Mouse (Mus musculus) thymus, adult 2 months (tissue): ENCODE results near the gene Slc26a3. TPM values are rescaled to one million over a fixed set of nuclear protein-coding genes. Genes with fewer than 3 reads are reported as not detected.

Experiments
- DNase-seq: peaks from one replicate; pipeline ENCODE4 v3.0.0; 2021
- H3K27ac ChIP-seq: fragments of 200-500 bp; 2 replicates; pipeline ENCODE4 v1.5.1; 2012; ENCODE audit warnings: low read length, control low read depth; ENCODE audit not compliant: control insufficient read depth, insufficient read depth
- H3K27me3 ChIP-seq: fragments of 200-500 bp; 2 replicates; pipeline ENCODE4 v1.6.1; 2012; ENCODE audit warnings: mild to moderate bottlenecking, low read length, moderate library complexity, mixed read lengths; ENCODE audit not compliant: control insufficient read depth, insufficient read depth
- H3K36me3 ChIP-seq: fragments of 200-500 bp; 2 replicates; pipeline ENCODE4 v1.6.1; 2012; ENCODE audit warnings: mild to moderate bottlenecking, low read length, moderate library complexity; ENCODE audit not compliant: control insufficient read depth, insufficient read depth
- H3K4me1 ChIP-seq: fragments of 200-500 bp; replicated peaks from 2 replicates; pipeline ENCODE4 v1.6.1; 2012; ENCODE audit warnings: low read length; ENCODE audit not compliant: control insufficient read depth, insufficient read depth
- H3K4me3 ChIP-seq: fragments of 200-500 bp; 2 replicates; pipeline ENCODE4 v1.5.1; 2012; ENCODE audit warnings: mild to moderate bottlenecking, low read length, control low read depth, moderate library complexity; ENCODE audit not compliant: control insufficient read depth, insufficient read depth
- CTCF ChIP-seq: fragments of 200-500 bp; IDR thresholded peaks from 2 replicates; pipeline ENCODE4 v1.5.1; 2012; ENCODE audit warnings: mild to moderate bottlenecking, control low read depth, low read length, moderate library complexity, borderline replicate concordance; ENCODE audit not compliant: control insufficient read depth, poor library complexity, insufficient read depth; ENCODE audit errors: extremely low read depth
- POLR2A ChIP-seq: fragments of 200-500 bp; IDR thresholded peaks from 2 replicates; pipeline ENCODE4 v1.6.1; 2012; ENCODE audit warnings: mild to moderate bottlenecking, low read length, control low read depth, moderate library complexity; ENCODE audit not compliant: control insufficient read depth, poor library complexity, insufficient read depth; ENCODE audit errors: extremely low read depth
- WGBS: fragments of 180-500 bp; shearing (Covaris S2); methylation state at CpG from one replicate; pipeline ENCODE4 v1.1.7; 2018; 5-methylcytosine and 5-hydroxymethylcytosine counted together
- polyA plus RNA-seq: library from polyadenylated mRNA; depleted of rRNA; stranded (reverse); fragments of >200 nt; gene quantifications from 2 replicates; pipeline ENCODE4 v1.2.3, GENCODE M21; 2012

Gene Slc26a3
- polyA plus RNA-seq, 1 experiment, result 0.36 TPM

DNA sequence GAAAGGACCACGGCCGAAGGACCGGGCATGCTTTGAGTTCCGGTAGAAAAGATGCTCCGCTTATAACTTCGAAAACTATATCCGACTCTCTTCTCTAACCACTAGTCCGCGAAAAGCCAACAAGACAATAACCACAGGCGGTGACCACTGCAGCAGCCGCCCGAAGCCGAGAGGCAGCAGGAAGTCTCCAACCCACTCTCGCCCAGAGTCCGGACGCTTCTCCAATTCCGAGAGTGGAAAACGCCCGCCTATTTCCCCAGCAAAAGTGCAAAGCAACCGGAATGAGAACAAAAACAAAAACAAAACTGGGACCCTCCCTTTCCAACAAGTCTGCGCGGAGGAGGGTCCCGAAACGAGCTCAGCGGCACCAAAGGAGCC, 108.3 kb downstream of the Slc26a3 start:
- no peak for DNase-seq
- H3K27ac ChIP-seq, result no peak overlapping the region
- peaks cover 7% of the 10 kb centered on the region for H3K36me3 ChIP-seq
- no peaks in the 10 kb centered on the region for H3K27me3 ChIP-seq
- H3K4me3 ChIP-seq, result peak overlapping the region; percentile 83
- H3K4me1 ChIP-seq, result peaks cover 10% of the 10 kb centered on the region
- under 1% methylated on average over 25 of the region's 25 CpGs for WGBS
- TF ChIP-seq CTCF (no peak), POLR2A (no peak)

DNA sequence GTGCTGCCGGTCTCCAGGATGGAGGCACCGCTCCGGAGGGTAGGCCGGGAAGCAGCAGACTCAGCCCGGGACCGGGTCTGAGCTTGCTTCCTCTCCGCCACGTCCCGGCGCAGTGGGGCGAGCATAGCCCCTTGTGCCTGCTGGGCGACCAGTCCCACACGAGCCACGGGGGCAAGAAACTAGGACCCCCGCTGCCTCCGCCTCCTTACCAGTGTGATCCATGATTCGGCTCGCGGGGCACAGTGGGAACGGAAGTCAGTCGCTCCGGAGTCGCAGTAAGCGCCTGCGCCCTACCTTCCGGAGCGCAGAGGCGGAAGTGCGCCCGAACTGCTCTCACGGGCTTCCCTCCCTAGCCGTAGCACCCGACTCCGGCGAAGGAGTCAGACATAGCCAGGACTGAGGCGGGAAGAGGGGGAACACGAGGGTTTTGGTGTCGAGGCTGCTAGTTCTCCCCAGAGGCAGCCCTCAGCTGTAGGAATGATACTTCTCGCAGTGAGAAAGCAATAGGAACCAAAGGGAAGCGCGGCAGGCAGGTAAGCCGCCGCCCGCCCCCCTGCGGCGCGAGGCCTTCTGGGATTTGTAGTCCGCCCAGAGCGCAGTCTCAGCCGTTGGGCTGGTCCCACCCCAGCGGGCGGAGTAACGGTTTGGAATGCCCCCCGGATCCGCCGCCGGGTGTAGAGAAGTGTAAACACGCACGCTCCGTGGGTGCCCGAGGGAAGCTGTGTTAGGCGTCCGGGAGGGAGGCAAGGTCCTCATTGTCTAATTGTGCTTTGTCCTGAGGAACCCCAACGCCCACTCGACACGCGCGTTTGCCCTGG, 108.9 kb downstream of the Slc26a3 start, which contains the start of gene Cbll1:
Gene Cbll1, minus strand, starts transcription at position 303 of the 818 bp plus-strand sequence.
- DNase-seq, result peak; percentile 97
- H3K36me3 ChIP-seq, result peaks cover under 1% of the 10 kb centered on the region
- peak within 1 kb of the TSS; percentile 78 for H3K27ac ChIP-seq
- peaks cover 10% of the 10 kb centered on the region for H3K4me1 ChIP-seq
- H3K27me3 ChIP-seq, result no peaks in the 10 kb centered on the region
- under 1% methylated on average over 68 of the region's 68 CpGs for WGBS
- TF ChIP-seq CTCF (peak; percentile 37; the same call in 1 of the 2 replicates), POLR2A (peak; percentile 96)
- peak within 1 kb of the TSS; percentile 83 for H3K4me3 ChIP-seq

DNA sequence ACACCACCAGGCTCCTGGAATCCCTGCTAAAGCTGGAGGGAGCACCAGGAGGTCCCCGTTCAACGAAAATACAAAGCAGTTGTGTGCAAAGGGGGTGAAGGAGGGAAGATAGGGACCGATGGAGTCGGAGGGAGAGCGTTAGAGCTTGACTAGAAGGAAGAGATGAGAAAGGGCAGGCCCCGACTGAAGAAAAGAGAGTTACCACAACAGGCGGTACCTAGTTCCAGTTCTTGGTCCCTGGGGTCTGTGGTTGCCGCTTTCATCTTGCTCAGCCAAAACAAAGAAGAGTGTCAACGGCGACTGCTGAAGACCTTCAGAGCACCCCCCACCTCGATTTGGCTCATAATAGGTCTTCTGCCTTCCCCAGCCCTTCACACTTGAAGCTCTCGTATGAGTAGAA, 109.5 kb downstream of the Slc26a3 start:
- Histone ChIP-seq H3K4me1 (peaks cover 10% of the 10 kb centered on the region), H3K27ac (peak overlapping the region; percentile 78), H3K27me3 (no peaks in the 10 kb centered on the region), H3K4me3 (peak overlapping the region; percentile 83), H3K36me3 (no peaks in the 10 kb centered on the region)
- 9% methylated on average over 12 of the region's 12 CpGs for WGBS
- no peak for DNase-seq
- no peak for TF ChIP-seq POLR2A
- TF ChIP-seq CTCF, result no peak

DNA sequence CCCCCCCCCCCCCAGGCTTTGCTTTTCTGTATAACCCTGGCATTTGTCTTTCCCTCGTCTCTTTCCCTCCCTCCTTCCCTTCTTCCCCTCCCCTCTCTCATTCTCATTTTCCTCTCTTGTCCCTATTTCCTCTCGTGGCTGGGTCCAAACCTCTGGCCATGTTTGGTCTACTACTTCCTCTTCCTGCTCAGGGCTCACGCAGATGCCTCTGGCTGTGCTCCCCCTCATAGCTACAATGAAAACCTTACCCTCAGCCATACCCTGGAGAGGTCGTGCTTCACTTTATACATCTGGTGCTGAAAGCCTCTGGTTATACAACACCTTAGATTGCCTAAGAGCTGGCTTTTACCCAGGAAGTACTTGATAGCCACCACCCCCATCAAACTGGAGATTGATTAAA, 110.6 kb downstream of the Slc26a3 start:
- Histone ChIP-seq H3K36me3 (no peaks in the 10 kb centered on the region), H3K4me3 (no peak overlapping the region), H3K4me1 (peaks cover 10% of the 10 kb centered on the region), H3K27ac (no peak overlapping the region), H3K27me3 (no peaks in the 10 kb centered on the region)
- DNase-seq, result no peak
- WGBS, result 27% methylated on average over 4 of the region's 4 CpGs
- TF ChIP-seq POLR2A, result no peak
- TF ChIP-seq CTCF, result no peak

DNA sequence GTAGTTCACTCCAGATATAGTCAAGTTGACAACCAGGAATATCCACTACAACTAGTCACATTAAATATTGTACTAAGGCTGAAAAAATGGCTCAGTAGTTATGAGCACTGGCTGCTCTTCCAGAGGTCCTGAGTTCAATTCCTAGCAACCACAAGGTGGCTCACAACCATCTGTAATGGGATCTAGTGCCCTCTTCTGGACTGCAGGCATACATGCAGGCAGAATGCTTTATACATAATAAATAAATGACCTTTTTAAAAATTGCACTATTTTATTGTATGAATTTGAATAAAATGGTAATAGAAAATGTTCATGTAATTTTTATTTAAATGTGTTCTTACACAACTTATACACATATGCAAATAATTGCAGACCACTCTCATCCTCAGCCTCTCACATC, 112.5 kb downstream of the Slc26a3 start:
- no peaks in the 10 kb centered on the region for H3K36me3 ChIP-seq
- H3K4me3 ChIP-seq, result no peak overlapping the region
- H3K27me3 ChIP-seq, result no peaks in the 10 kb centered on the region
- DNase-seq, result no peak
- no peak overlapping the region for H3K27ac ChIP-seq
- TF ChIP-seq CTCF, result no peak
- peaks cover 10% of the 10 kb centered on the region for H3K4me1 ChIP-seq

DNA sequence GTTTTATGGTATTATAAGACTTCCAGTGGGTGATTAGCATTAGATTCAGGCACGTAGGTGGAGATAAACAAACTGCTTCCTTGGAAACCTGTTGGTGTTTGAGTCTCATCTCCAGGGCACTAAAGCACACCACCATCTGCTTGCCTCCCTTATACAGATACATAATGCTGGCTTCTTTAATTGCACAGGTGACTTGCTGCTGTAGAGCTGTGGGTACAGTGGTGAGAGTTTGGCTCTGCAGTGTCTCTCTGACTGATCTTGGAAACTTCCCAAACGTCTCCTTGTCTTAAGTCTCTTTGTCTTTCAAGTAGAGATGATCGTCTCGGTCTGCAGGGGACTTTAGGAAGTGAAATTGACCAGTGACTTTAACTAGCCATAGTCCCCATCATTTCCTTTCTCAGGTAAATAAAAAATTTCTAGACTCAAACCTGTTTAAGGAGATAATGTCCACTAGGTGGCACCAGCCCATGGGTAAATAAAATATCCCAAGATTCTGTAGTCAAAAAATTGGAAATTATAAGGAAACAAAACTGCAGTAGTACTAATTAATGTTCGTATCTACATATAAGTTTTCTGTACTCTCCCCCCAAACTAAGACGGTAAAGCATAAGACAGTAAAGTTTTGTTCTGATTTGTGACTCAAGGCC, 117.2 kb downstream of the Slc26a3 start:
- Histone ChIP-seq H3K27ac (no peak overlapping the region), H3K27me3 (no peaks in the 10 kb centered on the region), H3K36me3 (no peaks in the 10 kb centered on the region), H3K4me3 (no peak overlapping the region), H3K4me1 (no peaks in the 10 kb centered on the region)
- TF ChIP-seq POLR2A (no peak), CTCF (no peak)
- whole genome bisulfite sequencing, result 45% methylated on average over 6 of the region's 6 CpGs
- no peak for DNase-seq

DNA sequence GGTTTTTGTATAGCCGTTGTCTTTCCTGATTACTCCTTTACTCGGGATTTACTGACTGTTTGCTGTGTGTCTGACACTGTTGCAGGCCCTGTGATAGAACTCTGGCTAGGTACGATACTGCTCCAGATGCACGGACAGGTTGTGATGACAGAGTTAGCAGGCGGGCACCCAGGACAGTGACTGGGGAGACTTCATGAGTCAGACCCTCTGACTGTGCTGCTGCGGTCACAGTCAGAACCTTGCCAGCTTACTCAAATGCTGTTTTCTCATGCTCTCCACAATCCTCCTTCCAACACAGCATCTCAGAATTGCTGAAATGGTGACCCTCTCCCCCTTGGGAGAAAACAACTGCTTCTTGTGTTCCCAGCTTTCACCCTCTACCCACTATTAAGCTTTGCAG, 117.8 kb downstream of the Slc26a3 start:
- TF ChIP-seq CTCF (no peak), POLR2A (no peak)

More for the DNA sequence above, 117.8 kb downstream of the Slc26a3 start:
- Histone ChIP-seq H3K4me1 (no peaks in the 10 kb centered on the region), H3K27me3 (no peaks in the 10 kb centered on the region), H3K4me3 (no peak overlapping the region), H3K27ac (no peak overlapping the region), H3K36me3 (no peaks in the 10 kb centered on the region)
- 93% methylated on average over 6 of the region's 6 CpGs for WGBS
- no peak for DNase-seq
